Mouse (Mus musculus) lung, adult 18-20 months (tissue): ENCODE measurements around the gene Exosc5.
A peak's percentile ranks its signal among the peaks of the same experiment; 100 is the strongest.

Experiments
- DNase-seq, 2 experiments: peaks; one replicate each; pipeline ENCODE4 v3.0.0; 2022; ENCODE audit warnings: mixed read lengths in 2 of 2

Exosc5 gene

DNA sequence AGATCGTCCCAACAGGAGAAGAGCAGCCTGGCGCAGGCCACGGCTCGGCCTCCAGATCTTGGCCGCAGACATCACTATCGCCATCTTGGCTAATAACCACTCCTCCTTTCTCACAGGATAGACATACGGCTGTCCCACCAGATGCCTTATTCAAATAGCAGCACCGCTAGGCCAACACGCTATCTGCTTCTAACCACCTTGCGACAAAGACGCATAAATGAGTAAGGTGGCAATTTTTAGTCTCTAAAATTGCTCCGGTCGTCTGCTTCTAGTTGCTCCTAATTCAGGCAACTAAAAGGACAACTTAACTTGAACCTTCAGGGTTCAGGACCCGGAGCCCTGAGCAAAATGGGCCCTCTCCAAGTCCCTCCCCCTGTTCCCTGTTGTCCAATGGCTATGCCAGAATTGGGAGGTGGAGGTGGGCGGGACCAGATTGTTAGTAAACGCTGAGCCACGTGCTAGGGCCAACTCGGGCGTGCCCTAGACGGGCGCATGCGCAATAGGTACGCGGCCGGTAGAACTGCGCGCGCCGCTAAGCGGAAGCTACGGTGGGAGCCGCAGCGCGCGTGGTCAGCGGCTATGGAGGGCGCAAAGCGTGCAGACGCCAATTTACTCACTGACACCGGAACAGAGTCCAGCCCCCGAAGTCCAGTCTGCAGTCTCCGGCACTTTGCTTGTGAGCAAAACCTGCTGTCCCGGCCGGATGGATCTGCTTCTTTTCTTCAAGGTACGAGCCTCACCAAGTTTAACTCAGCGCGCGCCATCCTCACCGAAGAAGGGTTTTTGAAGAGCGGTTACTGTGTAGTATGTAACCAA is at the start of gene Exosc5, which contains the start of gene Bckdha:
Gene Exosc5 (plus strand): TSS at position 508 of the 816 bp plus-strand sequence.
Gene Bckdha (minus strand): TSS at position 325 of the 816 bp plus-strand sequence.
- peak; percentile 100 for DNase-seq

- no peak for DNase-seq
Measured at GRCm38 (mm10) chr7:25610056-25610455, 48.9 kb upstream of the Exosc5 start.

GRCm38 (mm10) chr7:25611501-25611900 is 47.5 kb upstream of the Exosc5 start:
- no peak for DNase-seq

- DNase-seq: no peak
Measured at GRCm38 (mm10) chr7:25614086-25614485, 44.9 kb upstream of the Exosc5 start.

- DNase-seq: no peak
Measured at GRCm38 (mm10) chr7:25614831-25615705, 43.9 kb upstream of the Exosc5 start.

DNA sequence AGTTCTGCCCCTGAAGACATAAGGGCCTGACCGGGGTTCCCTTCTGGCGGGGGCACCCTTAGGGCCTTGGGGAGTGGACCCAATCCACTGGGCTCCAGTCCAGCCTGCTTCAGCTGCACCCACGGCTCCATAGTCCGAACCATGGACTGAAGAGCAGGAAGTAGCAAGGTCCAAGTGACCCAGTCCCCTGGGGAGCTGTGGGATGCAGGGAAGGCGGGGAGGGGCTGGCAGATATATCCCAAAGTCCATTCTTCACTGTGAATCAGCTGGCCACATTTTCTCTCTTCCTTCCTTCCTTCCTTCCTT is 43.3 kb upstream of the Exosc5 start, which contains the start of gene Erich4:
Gene Erich4 (minus strand): TSS at position 187 of the 306 bp plus-strand sequence.
- DNase-seq: no peak

DNA sequence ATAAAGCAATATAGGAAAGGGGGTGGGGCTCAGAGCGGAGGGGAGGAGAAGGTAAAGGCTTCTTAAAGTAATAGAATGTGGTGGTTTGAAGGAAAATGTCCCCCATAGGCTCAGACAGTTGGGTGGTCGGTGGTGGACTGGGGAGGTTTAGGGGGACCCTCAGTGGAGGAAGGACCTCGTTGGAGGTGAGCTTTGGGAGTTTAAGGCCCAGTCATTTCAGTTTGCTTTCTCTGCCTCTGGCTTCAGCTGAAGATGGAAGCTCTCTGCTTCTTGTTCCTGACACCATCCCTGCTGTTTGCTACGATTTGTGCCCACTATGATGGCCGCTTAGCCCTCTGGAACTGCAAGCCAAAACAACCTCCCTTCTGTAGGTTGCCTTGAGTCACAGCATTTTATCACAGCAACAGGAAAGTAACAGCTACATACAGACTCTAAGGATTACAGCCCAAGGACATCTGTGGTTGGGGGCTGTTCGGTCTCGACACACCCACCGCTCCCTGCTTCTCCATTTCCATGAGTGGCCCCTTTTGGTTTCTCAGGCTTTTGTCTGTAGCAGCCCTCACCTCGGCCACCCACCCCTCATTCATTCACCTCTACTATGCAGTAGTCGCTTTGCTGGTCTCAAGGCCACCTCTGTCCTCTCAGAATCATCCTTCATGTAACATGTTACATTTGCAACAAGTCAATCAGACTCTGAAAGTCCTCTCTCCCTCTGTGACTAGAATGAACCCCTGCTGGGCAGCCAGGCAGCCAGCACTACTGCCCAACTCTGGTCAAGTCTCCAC is 41.4 kb upstream of the Exosc5 start:
- peak in 1 of 2 experiments; percentile 1 for DNase-seq

DNA sequence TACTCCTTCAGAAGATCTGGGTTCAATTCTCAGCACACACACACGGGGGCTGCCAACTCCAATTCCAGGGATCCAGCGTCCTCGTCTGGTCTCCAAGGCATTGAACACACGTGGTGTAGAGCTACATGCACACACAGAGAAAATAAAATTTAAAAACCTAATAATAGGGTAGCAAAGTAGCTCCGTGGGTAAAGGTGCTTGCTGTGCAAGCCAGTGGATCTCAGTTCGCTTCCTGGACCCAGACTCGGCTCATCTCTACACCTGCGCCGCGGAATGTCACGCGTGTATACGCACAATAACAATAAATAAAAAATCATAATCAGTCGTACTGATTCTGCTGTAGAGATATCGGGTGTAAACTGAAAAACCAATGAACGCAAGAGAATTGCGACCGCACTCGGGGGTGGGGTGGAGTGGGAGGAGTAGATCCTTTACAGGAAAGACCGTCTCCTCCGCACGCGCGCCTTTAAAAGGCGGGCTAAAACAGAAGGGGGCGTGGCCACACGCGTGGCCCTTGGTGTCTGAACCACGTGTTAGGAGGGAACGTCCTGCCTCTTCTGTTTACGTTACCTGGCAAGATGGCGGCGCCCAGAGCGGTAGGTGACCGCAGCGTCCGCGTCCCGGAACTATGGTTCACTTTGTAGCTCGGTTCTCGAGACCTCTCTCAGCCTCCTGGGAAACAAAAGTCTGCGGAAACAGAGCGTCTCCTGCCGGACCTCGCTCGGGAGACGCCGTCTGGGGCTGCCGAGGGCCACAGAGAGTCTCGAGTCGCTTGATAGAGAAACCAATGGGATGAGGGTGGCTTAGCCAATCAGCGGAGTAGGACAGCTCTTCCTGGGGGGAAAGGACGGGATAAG is 39.9 kb upstream of the Exosc5 start, which contains the start of gene Dmac2:
Gene Dmac2 (plus strand): TSS at position 550 of the 857 bp plus-strand sequence.
- DNase-seq: peak; percentile 95 to 97

DNA sequence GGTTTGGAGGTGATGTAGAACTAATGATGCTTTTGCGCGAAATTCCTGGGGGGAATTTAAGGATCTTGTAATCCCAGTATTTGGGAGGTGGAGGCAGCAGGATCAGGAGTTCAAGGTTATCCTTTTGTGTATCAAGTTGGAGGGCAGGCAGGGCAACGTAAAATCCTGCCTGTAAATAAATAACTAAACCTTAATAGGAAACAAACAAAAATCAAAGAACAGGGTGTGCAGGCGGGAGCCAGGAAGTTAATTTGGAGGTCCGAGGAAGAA is 39.3 kb upstream of the Exosc5 start:
- DNase-seq: no peak

GRCm38 (mm10) chr7:25620101-25620500 is 38.9 kb upstream of the Exosc5 start:
- DNase-seq: no peak

DNA sequence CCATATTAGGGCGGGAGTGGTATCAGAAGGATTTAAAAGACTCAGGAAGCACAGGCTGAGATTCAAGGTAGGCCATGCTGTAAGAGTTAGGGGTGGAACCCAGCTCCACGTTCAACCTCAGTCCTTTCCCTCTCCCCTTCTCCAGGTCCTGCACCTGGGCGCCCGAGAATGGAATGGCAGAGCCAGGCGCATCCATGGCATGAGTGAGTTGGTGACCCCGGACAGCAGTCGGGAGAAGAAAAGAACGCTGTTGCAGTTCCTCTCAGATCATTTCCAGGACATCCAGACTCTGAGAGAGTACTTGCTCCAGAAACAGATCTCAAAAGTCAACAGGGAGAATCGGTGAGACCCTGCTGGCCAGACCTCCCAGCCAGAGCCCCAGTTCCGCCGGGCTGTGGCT is 38.2 kb upstream of the Exosc5 start:
- DNase-seq: no peak

- DNase-seq: no peak
Measured at GRCm38 (mm10) chr7:25623857-25624370, 35.0 kb upstream of the Exosc5 start.

DNA sequence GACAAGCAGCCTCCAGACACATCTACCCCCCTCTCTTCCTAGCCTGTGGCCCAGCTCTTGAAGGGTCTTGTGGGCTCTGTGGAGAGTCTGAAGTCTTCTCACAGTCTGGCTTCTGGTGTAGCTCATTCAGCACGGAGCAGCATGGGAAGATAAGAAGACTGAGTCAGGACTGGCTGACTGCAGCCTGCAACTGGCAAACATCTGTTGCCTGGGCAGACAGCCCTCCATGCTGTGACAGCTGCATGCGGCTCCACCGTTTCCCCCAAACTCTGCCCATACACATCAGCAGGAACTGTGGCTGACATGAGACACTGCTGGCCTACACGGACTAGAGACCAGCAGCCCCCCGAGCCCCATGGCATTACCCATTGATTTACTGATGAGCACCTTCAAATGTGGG is 34.1 kb upstream of the Exosc5 start:
- DNase-seq: no peak

- DNase-seq: no peak
Measured at GRCm38 (mm10) chr7:25625594-25626250, 33.2 kb upstream of the Exosc5 start.

GRCm38 (mm10) chr7:25626509-25627430 is 32.2 kb upstream of the Exosc5 start, which contains the start of gene B3gnt8:
Gene B3gnt8 (plus strand): TSS chr7:25626654.
- DNase-seq: peak; percentile 75 to 79

GRCm38 (mm10) chr7:25627431-25628322 is 31.3 kb upstream of the Exosc5 start:
- peak; percentile 75 to 83 for DNase-seq

- DNase-seq: no peak
Measured at GRCm38 (mm10) chr7:25628323-25628620, 30.7 kb upstream of the Exosc5 start.

- peak in 1 of 2 experiments; percentile 18 for DNase-seq
Measured at GRCm38 (mm10) chr7:25632679-25633078, 26.3 kb upstream of the Exosc5 start.

GRCm38 (mm10) chr7:25636373-25636772 is 22.6 kb upstream of the Exosc5 start:
- peak in 1 of 2 experiments; percentile 40 for DNase-seq
